Mouse (Mus musculus) forebrain, embryonic 15.5 days (tissue): ENCODE data around the gene Mrpl22. TPM values are rescaled to one million over a fixed set of nuclear protein-coding genes. Genes with fewer than 3 reads are reported as not detected.
"Not testable (repeated sequence)": the region's sequence is repeated elsewhere in the genome, so short reads cannot be mapped to it uniquely, and the experiment has no call there.

Experiments used
- ATAC-seq: fragments of 200-750 bp; cut with Nextera tagmentation; replicated peaks from 2 replicates; pipeline ENCODE4 v1.8.0; 2017; ENCODE audit warnings: mild to moderate bottlenecking, moderate TSS enrichment, moderate library complexity
- H3K27ac ChIP-seq: fragments of 300-500 bp; sonication (generic); replicated peaks from 2 replicates; pipeline ENCODE4 v1.5.1; 2015; ENCODE audit warnings: mild to moderate bottlenecking, inconsistent platforms
- H3K27me3 ChIP-seq: fragments of 300-500 bp; sonication (generic); 2 replicates; pipeline ENCODE4 v1.6.1; 2015; ENCODE audit warnings: inconsistent platforms
- H3K36me3 ChIP-seq: fragments of 300-500 bp; sonication (generic); 2 replicates; pipeline ENCODE4 v1.6.1; 2015; ENCODE audit warnings: mild to moderate bottlenecking, inconsistent platforms
- H3K4me1 ChIP-seq: fragments of 300-500 bp; sonication (generic); 2 replicates; pipeline ENCODE4 v1.6.1; 2015; ENCODE audit warnings: inconsistent platforms
- H3K4me2 ChIP-seq: fragments of 300-500 bp; sonication (generic); replicated peaks from 2 replicates; pipeline ENCODE4 v1.6.1; 2015; ENCODE audit warnings: mild to moderate bottlenecking, inconsistent platforms
- H3K4me3 ChIP-seq: fragments of 300-500 bp; sonication (generic); 2 replicates; pipeline ENCODE4 v1.5.1; 2015; ENCODE audit warnings: mild to moderate bottlenecking, inconsistent platforms
- H3K9ac ChIP-seq: fragments of 300-500 bp; sonication (generic); replicated peaks from 2 replicates; pipeline ENCODE4 v1.6.1; 2015; ENCODE audit warnings: mild to moderate bottlenecking, inconsistent platforms
- H3K9me3 ChIP-seq: fragments of 300-500 bp; sonication (generic); 2 replicates; pipeline ENCODE4 v1.6.1; 2016; ENCODE audit warnings: inconsistent platforms
- WGBS: fragments of 180-500 bp; shearing (Covaris S2); methylation state at CpG from one replicate; pipeline ENCODE4 v1.1.7; 2015; ENCODE audit warnings: mixed read lengths; 5-methylcytosine and 5-hydroxymethylcytosine counted together
- polyA plus RNA-seq: library from polyadenylated mRNA; unstranded; fragments of >200 nt; fragmentation: Nextera tagmentation; extraction: Ambion mirVana; gene quantifications from 2 replicates; pipeline ENCODE4 v1.2.1, GENCODE M21; 2015

Gene Mrpl22
- polyA plus RNA-seq, 1 experiment from 2014 or later, result 107 TPM

DNA sequence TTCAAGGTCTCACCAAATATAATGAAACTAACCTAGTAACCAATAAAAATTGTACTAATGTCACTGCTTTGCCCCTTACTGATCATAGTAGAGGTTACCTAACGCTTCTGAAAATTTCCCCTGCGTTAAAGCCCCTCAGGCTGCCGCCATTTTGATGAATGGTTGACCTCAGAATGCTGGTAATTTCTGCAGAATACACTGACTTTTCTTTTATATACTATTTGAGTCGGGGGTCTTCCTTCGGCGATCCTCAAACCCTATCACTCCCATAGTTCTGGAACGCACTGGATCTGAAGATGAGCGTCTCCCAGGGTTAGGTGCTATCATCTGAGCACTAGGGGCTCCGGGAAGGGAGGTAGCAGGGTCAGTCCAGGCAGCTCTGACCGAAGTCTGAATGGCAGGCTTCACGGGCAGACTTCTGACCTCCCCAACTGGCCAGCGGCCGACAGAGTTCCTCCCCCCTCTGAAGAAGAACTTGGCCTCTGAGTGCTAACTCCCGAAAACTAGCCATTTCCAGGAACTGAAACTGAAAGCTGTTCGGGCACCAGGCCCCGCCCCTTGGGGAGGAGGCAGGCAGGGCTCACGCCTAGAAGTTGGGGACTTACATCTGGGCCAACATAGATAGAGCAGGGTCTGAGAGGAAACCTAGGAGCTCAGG, 43.1 kb downstream of the Mrpl22 start:
- Histone ChIP-seq H3K27ac (no peak overlapping the region), H3K27me3 (no peaks in the 10 kb centered on the region), H3K4me1 (no peaks in the 10 kb centered on the region), H3K9ac (no peak overlapping the region), H3K4me2 (peak overlapping the region; percentile 36), H3K9me3 (no peaks in the 10 kb centered on the region), H3K36me3 (no peaks in the 10 kb centered on the region), H3K4me3 (peak overlapping the region; percentile 23)
- 54% methylated on average over 17 of the region's 17 CpGs for WGBS
- no peak for ATAC-seq

DNA sequence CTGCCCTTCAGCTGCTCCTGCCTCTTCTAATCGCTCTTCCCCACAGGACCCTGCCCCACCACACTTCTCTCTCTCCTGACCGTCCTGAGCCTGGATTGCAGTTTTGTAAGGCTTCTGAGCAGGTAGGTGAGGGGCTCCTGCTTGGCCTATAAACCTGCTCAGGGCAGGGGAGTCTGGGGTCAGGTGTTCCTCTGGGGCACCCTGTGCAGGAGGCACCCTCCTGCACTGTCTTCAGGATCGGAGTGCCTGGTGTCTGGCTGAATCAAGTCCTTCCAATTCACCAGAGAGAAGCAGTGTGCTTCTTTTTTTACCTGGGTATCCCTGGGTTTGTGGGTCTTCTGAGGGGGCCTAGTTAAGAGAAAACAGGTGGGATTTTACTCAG, 43.6 kb downstream of the Mrpl22 start:
- not testable (repeated sequence) for H3K4me1 ChIP-seq, ATAC-seq, H3K4me2 ChIP-seq, H3K27me3 ChIP-seq, H3K4me3 ChIP-seq, H3K36me3 ChIP-seq, H3K9me3 ChIP-seq, H3K9ac ChIP-seq, H3K27ac ChIP-seq
- WGBS, result 45% methylated on average over 3 of the region's 3 CpGs

DNA sequence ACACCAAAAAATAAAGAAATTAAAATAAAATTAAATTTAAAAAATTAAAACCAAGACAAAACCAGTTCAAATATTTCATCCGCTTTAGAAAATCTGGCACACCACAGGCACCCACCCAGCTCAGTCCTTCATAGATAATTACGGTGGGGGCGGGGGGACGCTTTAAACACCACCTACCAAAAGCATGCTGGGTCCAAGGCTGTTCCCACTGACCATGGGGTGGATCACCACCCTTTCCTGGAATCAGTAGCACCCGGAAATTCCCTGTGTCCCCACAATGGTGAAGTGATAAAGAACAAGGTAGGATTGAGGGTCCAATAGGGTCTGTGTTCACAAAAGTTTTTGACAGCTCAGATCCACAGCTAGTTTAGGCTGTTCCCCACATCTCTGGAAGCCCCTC, 44.4 kb downstream of the Mrpl22 start:
- no peak overlapping the region for H3K9ac ChIP-seq
- H3K36me3 ChIP-seq, result no peaks in the 10 kb centered on the region
- WGBS, result 83% methylated on average over 5 of the region's 5 CpGs
- H3K4me1 ChIP-seq, result no peaks in the 10 kb centered on the region
- H3K4me2 ChIP-seq, result no peak overlapping the region
- no peak overlapping the region for H3K27ac ChIP-seq
- H3K27me3 ChIP-seq, result no peaks in the 10 kb centered on the region
- no peak for ATAC-seq
- H3K9me3 ChIP-seq, result no peaks in the 10 kb centered on the region
- H3K4me3 ChIP-seq, result no peak overlapping the region

DNA sequence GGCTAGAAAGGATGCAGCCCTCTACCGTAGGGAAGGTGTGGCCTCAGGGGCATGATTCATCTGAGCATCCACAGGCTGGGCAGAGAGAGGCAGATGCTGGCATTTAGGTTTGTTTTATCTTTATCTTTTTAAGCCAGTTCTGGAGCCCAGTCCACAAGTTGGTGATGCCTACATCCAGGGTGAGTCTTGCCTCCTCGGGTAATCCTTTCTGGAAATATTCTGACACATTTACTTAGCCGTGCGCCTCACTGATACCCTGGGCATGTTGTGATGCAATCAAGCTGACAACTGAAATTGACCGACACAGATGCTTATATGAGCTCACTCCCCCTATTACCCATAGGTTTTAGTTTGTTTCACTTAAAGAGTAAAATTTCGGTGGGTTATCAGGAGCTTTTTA, 45.4 kb downstream of the Mrpl22 start:
- WGBS, result 91% methylated on average over 6 of the region's 6 CpGs
- no peak for ATAC-seq
- H3K9me3 ChIP-seq, result no peaks in the 10 kb centered on the region
- no peak overlapping the region for H3K9ac ChIP-seq
- H3K36me3 ChIP-seq, result no peaks in the 10 kb centered on the region
- no peaks in the 10 kb centered on the region for H3K4me1 ChIP-seq
- H3K4me3 ChIP-seq, result no peak overlapping the region
- no peaks in the 10 kb centered on the region for H3K27me3 ChIP-seq
- no peak overlapping the region for H3K27ac ChIP-seq
- no peak overlapping the region for H3K4me2 ChIP-seq

DNA sequence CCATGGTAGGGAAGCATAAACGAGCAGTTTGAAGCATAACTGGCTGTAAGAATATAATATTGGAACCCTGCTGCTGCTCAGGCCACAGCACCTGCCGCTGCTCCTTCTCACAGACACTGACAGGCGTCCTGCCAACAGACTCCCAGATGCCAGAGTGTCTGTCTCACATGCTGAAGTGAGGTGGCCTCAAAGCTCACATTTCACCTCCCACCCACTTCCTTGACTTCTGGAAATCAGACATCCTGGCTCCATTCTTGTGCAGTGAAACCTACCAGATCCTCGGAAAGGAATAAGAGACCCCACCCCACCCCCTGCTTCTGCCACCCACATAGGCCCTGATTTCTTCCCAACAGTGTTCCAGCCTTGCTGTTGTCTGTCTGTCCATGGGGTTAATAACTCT, 52.3 kb downstream of the Mrpl22 start:
- H3K9ac ChIP-seq, result no peak overlapping the region
- no peaks in the 10 kb centered on the region for H3K4me1 ChIP-seq
- no peak overlapping the region for H3K4me3 ChIP-seq
- ATAC-seq, result no peak
- H3K36me3 ChIP-seq, result no peaks in the 10 kb centered on the region
- no peaks in the 10 kb centered on the region for H3K9me3 ChIP-seq
- H3K27ac ChIP-seq, result no peak overlapping the region
- H3K4me2 ChIP-seq, result no peak overlapping the region
- WGBS, result 58% methylated on average over 4 of the region's 4 CpGs
- no peaks in the 10 kb centered on the region for H3K27me3 ChIP-seq

DNA sequence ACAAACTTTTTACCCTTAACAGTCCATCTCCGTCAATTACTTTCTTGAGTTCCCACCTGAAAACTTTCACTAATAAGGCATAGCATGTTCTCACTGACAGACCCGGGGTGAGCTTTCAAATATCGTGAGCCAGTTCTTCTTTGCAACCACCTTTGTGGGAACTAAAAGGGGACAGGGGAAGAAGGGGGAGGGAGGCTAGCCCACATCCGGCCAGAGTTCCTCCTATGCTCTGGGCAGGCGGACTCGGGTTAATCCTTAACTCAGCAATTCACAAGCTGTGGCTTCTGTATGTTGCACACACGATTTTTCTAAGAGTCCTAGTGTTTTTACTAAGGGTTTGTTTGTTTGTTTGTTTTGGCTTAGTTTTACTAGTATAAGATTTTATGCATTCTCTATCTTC, 52.9 kb downstream of the Mrpl22 start:
- H3K27me3 ChIP-seq, result no peaks in the 10 kb centered on the region
- WGBS, result 75% methylated on average over 7 of the region's 7 CpGs
- no peaks in the 10 kb centered on the region for H3K4me1 ChIP-seq
- H3K27ac ChIP-seq, result no peak overlapping the region
- ATAC-seq, result no peak
- no peak overlapping the region for H3K9ac ChIP-seq
- H3K4me3 ChIP-seq, result no peak overlapping the region
- no peak overlapping the region for H3K4me2 ChIP-seq
- no peaks in the 10 kb centered on the region for H3K36me3 ChIP-seq
- no peaks in the 10 kb centered on the region for H3K9me3 ChIP-seq

DNA sequence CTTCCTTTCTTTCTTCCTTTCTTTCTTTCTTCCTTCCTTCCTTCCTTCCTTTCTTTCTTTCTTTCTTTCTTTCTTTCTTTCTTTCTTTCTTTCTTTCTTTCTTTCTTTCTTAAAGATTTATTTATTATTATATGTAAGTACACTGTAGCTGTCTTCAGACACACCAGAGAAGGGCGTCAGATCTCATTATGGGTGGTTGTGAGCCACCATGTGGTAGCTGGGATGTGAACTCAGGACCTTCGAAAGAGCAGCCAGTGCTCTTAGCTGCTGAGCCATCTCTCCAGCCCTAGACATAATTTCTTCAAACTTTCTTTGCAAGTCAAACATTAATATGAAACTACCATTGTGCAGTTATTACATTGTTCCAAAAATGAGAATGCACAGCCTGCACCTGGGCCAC, 53.4 kb downstream of the Mrpl22 start:
- not testable (repeated sequence) for H3K27ac ChIP-seq, ATAC-seq, H3K4me1 ChIP-seq, H3K9me3 ChIP-seq, H3K4me3 ChIP-seq, H3K36me3 ChIP-seq, H3K27me3 ChIP-seq, H3K4me2 ChIP-seq, H3K9ac ChIP-seq
- 80% methylated on average over 2 of the region's 2 CpGs for WGBS

DNA sequence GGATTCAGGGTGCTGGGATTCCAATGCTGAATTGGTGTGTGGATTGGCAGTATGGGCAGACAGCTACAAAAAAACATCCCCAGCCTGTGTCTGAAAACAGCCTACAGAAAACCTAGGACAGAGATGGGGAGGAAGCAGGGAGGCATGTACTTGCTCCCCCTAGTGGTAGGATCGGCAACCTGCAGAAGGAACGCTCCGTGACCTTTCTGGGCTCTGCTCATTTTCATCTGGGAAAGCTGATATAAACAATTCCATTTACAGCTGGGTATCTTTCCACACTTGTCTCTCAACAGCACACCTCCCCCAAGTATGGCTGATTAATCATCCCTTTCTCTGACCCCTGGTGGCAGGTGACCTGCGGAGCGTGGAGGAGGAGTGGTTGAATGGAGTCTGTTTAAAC, 54.2 kb downstream of the Mrpl22 start:
- H3K4me1 ChIP-seq, result no peaks in the 10 kb centered on the region
- H3K4me3 ChIP-seq, result no peak overlapping the region
- H3K9me3 ChIP-seq, result no peaks in the 10 kb centered on the region
- 10% methylated on average over 5 of the region's 5 CpGs for WGBS
- no peak overlapping the region for H3K4me2 ChIP-seq
- no peak for ATAC-seq
- no peak overlapping the region for H3K9ac ChIP-seq
- H3K27ac ChIP-seq, result no peak overlapping the region
- no peaks in the 10 kb centered on the region for H3K36me3 ChIP-seq
- no peaks in the 10 kb centered on the region for H3K27me3 ChIP-seq

DNA sequence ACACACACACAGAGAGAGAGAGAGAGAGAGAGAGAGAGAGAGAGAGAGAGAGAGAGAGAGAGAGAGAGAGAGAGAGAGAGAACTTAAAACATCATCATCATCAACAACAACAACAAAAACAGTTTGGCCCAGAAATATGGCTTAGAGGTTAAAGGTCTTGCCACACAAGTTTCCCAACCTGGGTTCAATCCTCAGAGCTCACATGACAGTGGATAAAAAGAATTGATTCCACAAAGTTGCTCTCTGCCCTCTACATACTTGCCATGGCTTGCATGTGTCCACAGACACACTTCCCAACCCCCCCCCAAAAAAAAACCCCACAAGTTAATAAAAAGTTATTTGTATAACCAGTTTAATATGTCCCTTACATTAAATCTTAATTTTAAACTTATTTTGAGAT, 55.0 kb downstream of the Mrpl22 start:
- Histone ChIP-seq H3K9ac (no peak overlapping the region), H3K9me3 (no peaks in the 10 kb centered on the region), H3K27me3 (no peaks in the 10 kb centered on the region), H3K4me1 (no peaks in the 10 kb centered on the region), H3K4me2 (no peak overlapping the region), H3K27ac (no peak overlapping the region), H3K4me3 (no peak overlapping the region), H3K36me3 (no peaks in the 10 kb centered on the region)
- ATAC-seq, result no peak

DNA sequence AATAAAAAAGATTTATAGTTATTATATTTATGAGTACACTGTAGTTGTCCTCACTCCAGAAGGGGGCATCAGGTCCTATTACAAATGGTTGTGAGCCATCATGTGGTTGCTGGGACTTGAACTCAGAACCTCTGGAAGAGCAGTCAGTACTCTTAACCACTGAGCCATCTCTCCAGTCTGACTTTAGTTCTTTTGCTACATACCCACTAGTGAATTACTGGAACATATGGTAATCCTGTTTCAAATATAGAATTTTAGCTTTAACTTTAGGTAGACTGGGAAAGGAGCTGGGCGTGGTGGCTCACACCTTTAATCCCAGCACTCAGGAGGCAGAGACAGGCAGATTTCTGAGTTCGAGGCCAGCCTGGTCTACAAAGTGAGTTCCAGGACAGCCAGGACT, 56.6 kb downstream of the Mrpl22 start:
- H3K4me2 ChIP-seq, H3K27me3 ChIP-seq, H3K4me3 ChIP-seq, H3K27ac ChIP-seq, H3K4me1 ChIP-seq, H3K9ac ChIP-seq, H3K9me3 ChIP-seq, ATAC-seq, H3K36me3 ChIP-seq: not testable (repeated sequence)
- WGBS, result 94% methylated on average over 2 of the region's 2 CpGs

Other genes with a start within 250 kb of the Mrpl22 start
- 18.5 and 18.7 TPM in 2 replicates for gene Larp1, start 162.6 kb upstream of the Mrpl22 start, polyA plus RNA-seq
- not detected in 2 replicates for gene Gm12248, start 78.5 kb upstream of the Mrpl22 start, polyA plus RNA-seq
- 147 TPM in 2 replicates for gene Cnot8, start 67.5 kb upstream of the Mrpl22 start, polyA plus RNA-seq
- gene Gemin5, start 3.1 kb upstream of the Mrpl22 start, polyA plus RNA-seq, result 12.7 and 15.9 TPM in 2 replicates
- gene Igtp, start 27.9 kb downstream of the Mrpl22 start, polyA plus RNA-seq, result 1.3 and 1.5 TPM in 2 replicates
- 0.55 and 0.86 TPM in 2 replicates for gene Irgm2, start 28.0 kb downstream of the Mrpl22 start, polyA plus RNA-seq
- not detected in 2 replicates for gene 4930438A08Rik, start 103.1 kb downstream of the Mrpl22 start, polyA plus RNA-seq
- gene Zfp692, start 135.4 kb downstream of the Mrpl22 start, polyA plus RNA-seq, result 34.0 and 34.3 TPM in 2 replicates
- gene Zfp672, start 158.7 kb downstream of the Mrpl22 start, polyA plus RNA-seq, result 39.0 and 40.6 TPM in 2 replicates
- gene Sh3bp5l, start 159.1 kb downstream of the Mrpl22 start, polyA plus RNA-seq, result 50.7 and 54.9 TPM in 2 replicates
- 0.15 TPM in 1 of 2 replicates, not detected in the other for gene Lypd8, start 207.4 kb downstream of the Mrpl22 start, polyA plus RNA-seq
- gene 1810065E05Rik, start 249.4 kb downstream of the Mrpl22 start, polyA plus RNA-seq, result not detected in 2 replicates